Mouse (Mus musculus): Measurements from ENCODE around the gene Sec14l2. TPM values are rescaled to one million over a fixed set of nuclear protein-coding genes. Genes with fewer than 3 reads are reported as not detected.

Gene Sec14l2
- total RNA-seq, 2 experiments from 2014 or later = 24.3 to 26.8 TPM

GRCm38 (mm10) chr11:4062523-4062922, 60.7 kb downstream of the Sec14l2 start:
- no peak for DNase-seq (ENCODE audit: low spot score in 2 of 2)

- DNase-seq (ENCODE audit: low spot score in 2 of 2) = no peak
These were observed 62.2 kb downstream of the Sec14l2 start for GRCm38 (mm10) chr11:4060866-4061575.

GRCm38 (mm10) chr11:4053586-4053985, 69.6 kb downstream of the Sec14l2 start:
- peak; percentile 80 to 83 for DNase-seq (ENCODE audit: low spot score in 2 of 2)

- no peak for DNase-seq (ENCODE audit: low spot score in 2 of 2)
These were observed 74.8 kb downstream of the Sec14l2 start for GRCm38 (mm10) chr11:4048438-4048837.

DNA sequence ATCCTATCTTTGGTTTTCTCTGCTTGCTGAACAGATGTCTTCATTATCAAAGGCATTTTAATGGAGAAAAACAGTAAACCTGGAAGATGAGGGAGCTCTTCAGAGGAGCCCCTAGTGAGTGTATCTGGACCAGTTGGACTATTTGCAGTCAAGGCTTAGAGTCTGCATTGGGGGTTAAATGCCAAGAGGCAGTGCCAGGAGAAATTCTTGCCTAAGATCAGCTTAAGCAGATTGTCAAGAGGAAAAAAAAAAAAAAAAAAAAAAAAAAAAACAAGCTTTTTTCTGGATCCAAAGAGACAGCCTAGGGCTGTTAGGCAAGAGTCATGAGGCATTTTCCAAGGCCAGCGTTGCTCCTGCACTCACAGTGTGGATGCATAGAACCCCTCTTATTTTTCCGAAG, 75.4 kb downstream of the Sec14l2 start:
- no peak for DNase-seq (ENCODE audit: low spot score in 2 of 2)

Small RNAs within 50 kb of the gene (microRNA-seq; reads per million reads assigned to microRNA genes)
- 0.78 to 2.7 reads per million in 2 experiments for gene Mir3060

Other genes starting within 250 kb of the Sec14l2 start
- under 1 TPM; 0.62 to 0.69 TPM for gene 4921536K21Rik, start 228.3 kb downstream of the Sec14l2 start, total RNA-seq (2021)
- 10 to 100 TPM; 19.8 to 22.6 TPM for gene Dusp18, start 228.2 kb downstream of the Sec14l2 start, total RNA-seq (2021)
- gene Slc35e4, start 208.8 kb downstream of the Sec14l2 start, total RNA-seq (2021) = 10 to 100 TPM; 21.8 to 22.2 TPM
- 10 to 100 TPM; 13.2 to 16.2 TPM for gene Tcn2, start 191.3 kb downstream of the Sec14l2 start, total RNA-seq (2021)
- gene Pes1, start 159.4 kb downstream of the Sec14l2 start, total RNA-seq (2021) = 10 to 100 TPM; 37.1 to 51.0 TPM
- not detected for gene 4930556J24Rik, start 146.6 kb downstream of the Sec14l2 start, total RNA-seq (2021)
- 10 to 100 TPM in 1 of 2 experiments, 1 to 10 TPM in 1; 8.9 to 10.2 TPM for gene Gal3st1, start 139.8 kb downstream of the Sec14l2 start, total RNA-seq (2021)
- gene Sec14l4, start 92.0 kb downstream of the Sec14l2 start, total RNA-seq (2021) = 1 to 10 TPM in 1 of 2 experiments, under 1 TPM in 1; 0.38 to 1.1 TPM
- 1 to 10 TPM; 3.7 to 4.5 TPM for gene Sec14l3, start 58.6 kb downstream of the Sec14l2 start, total RNA-seq (2021)
- gene Mtfp1, start 28.0 kb downstream of the Sec14l2 start, total RNA-seq (2021) = 10 to 100 TPM; 62.5 to 66.0 TPM
- 10 to 100 TPM; 47.7 to 49.4 TPM for gene Rnf215, start 11.8 kb upstream of the Sec14l2 start, total RNA-seq (2021)
- gene Ccdc157, start 36.9 kb upstream of the Sec14l2 start, total RNA-seq (2021) = 10 to 100 TPM; 13.4 to 14.6 TPM
- gene Sf3a1, start 36.9 kb upstream of the Sec14l2 start, total RNA-seq (2021) = 10 to 100 TPM; 61.1 to 72.9 TPM
- gene Tbc1d10a, start 63.4 kb upstream of the Sec14l2 start, total RNA-seq (2021) = 10 to 100 TPM; 28.4 to 31.1 TPM
- gene Castor1, start 94.8 kb upstream of the Sec14l2 start, total RNA-seq (2021) = 1 to 10 TPM; 4.0 to 5.5 TPM
- gene Osm, start 113.0 kb upstream of the Sec14l2 start, total RNA-seq (2021) = not detected
- under 1 TPM; 0.59 to 0.71 TPM for gene Lif, start 134.1 kb upstream of the Sec14l2 start, total RNA-seq (2021)

All from layer of hippocampus, postnatal 10 days (tissue).